ENCODE assay signal across 8 mouse cellular contexts in the genomic region with DNA sequence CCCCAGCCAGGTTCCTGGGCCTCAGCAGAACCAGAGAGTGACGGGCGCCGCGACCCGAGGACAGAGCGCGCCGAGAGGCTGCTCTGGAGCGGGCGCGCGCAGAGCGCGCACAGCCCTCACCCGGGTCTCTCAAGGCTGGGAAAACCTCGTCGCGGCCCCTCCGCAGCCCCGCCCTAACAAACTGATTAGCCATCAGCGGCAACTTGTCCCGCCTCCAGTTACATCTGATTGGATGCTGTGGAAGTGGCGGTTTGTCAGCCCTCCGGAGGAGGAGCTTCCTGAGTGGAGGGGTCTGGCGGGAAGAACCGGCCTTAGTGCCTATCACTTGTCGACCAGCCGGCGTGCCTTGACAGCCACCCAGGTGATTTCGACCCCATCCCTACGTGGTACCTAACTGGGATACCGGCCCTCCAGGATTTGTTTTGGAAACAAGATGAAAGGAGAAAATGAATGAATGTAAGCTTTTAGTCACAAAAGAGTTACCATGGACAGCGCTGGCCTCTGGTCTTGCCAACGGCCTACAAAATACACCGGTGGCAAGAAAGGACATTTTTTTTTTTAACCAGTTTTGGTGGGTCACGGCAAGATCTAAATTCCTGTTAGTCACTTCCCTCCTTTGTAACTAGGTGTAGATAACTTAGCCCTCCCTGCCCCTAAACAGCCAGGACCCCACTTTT. TPM values are rescaled to one million over a fixed set of nuclear protein-coding genes. Genes with fewer than 3 reads are reported as not detected.
DNase-seq lines count a peak whose midpoint lies in the region; ATAC-seq and TF ChIP-seq lines count a peak whose summit lies in the region.

Gene Tigd3 (minus strand): TSS at position 148 of the 677 bp plus-strand sequence.

- no peak for TF ChIP-seq POLR2A in liver, adult 2 months (IDR thresholded peaks at IDR 0.05; ENCODE audit: extremely low read depth, insufficient read depth, low read length)

- 0 out of 2 replicates have a peak within 1 kb of the TSS, but pooled peaks have one; percentile 20 for H3K27ac ChIP-seq in heart, embryonic 12.5 days (ENCODE audit: poor library complexity, severe bottlenecking)
- H3K27ac ChIP-seq in kidney, embryonic 16.5 days (ENCODE audit: low read length): peak within 1 kb of the TSS; percentile 63; the same call in 1 of the 2 replicates
- H3K27ac ChIP-seq in liver, adult 2 months (replicated peaks; ENCODE audit: insufficient read depth, low read depth, low read length): no peak within 1 kb of the TSS

- no peak for TF ChIP-seq CTCF in liver, adult 2 months (IDR thresholded peaks at IDR 0.05; ENCODE audit: low read depth, low read length)

- H3K27me3 ChIP-seq in erythroblast, embryonic 14.5 days (ENCODE audit: control insufficient read depth): peaks cover 9% of the 10 kb centered on the region; the same call in 1 of the 2 replicates
- no peaks in the 10 kb centered on the region for H3K27me3 ChIP-seq in heart, embryonic 12.5 days (replicated peaks)
- no peaks in the 10 kb centered on the region for H3K27me3 ChIP-seq in kidney, embryonic 16.5 days (ENCODE audit: insufficient read depth, low read length)
- no peaks in the 10 kb centered on the region for H3K27me3 ChIP-seq in liver, adult 2 months (ENCODE audit: control insufficient read depth, insufficient read depth, low read length)

- H3K4me2 ChIP-seq in heart, embryonic 12.5 days: peak within 1 kb of the TSS; percentile 97
- peak within 1 kb of the TSS; percentile 91 for H3K4me2 ChIP-seq in kidney, embryonic 16.5 days (replicated peaks; ENCODE audit: low read depth, low read length)

- peaks cover 37% of the 10 kb centered on the region for H3K4me1 ChIP-seq in erythroblast, embryonic 14.5 days (ENCODE audit: control insufficient read depth)
- H3K4me1 ChIP-seq in heart, embryonic 12.5 days (replicated peaks): peaks cover 19% of the 10 kb centered on the region
- H3K4me1 ChIP-seq in kidney, embryonic 16.5 days (ENCODE audit: insufficient read depth, low read length): peaks cover 9% of the 10 kb centered on the region
- peaks cover 6% of the 10 kb centered on the region for H3K4me1 ChIP-seq in liver, adult 2 months (ENCODE audit: control insufficient read depth, insufficient read depth, low read length)

- peak within 1 kb of the TSS; percentile 88 for H3K9ac ChIP-seq in heart, embryonic 12.5 days
- H3K9ac ChIP-seq in kidney, embryonic 16.5 days (replicated peaks; ENCODE audit: low read length): peak within 1 kb of the TSS; percentile 87
- peak within 1 kb of the TSS; percentile 63 for H3K9ac ChIP-seq in liver, adult 2 months (ENCODE audit: low read depth, low read length)

- H3K79me2 ChIP-seq in liver, adult 2 months (ENCODE audit: control insufficient read depth, insufficient read depth, low read length): no peaks in the 10 kb centered on the region

- H3K36me3 ChIP-seq in erythroblast, embryonic 14.5 days (ENCODE audit: control insufficient read depth): peaks cover 67% of the 10 kb centered on the region
- peaks cover 33% of the 10 kb centered on the region for H3K36me3 ChIP-seq in heart, embryonic 12.5 days
- peaks cover 21% of the 10 kb centered on the region for H3K36me3 ChIP-seq in kidney, embryonic 16.5 days (ENCODE audit: insufficient read depth, low read length)
- H3K36me3 ChIP-seq in liver, adult 2 months (ENCODE audit: control insufficient read depth, insufficient read depth, low read length): peaks cover 12% of the 10 kb centered on the region; the same call in 1 of the 2 replicates

- no peaks in the 10 kb centered on the region for H3K9me3 ChIP-seq in erythroblast, embryonic 14.5 days (ENCODE audit: control insufficient read depth, low read length)
- no peaks in the 10 kb centered on the region for H3K9me3 ChIP-seq in heart, embryonic 12.5 days (replicated peaks)
- H3K9me3 ChIP-seq in kidney, embryonic 16.5 days (ENCODE audit: low read length): no peaks in the 10 kb centered on the region

- WGBS in heart, embryonic 12.5 days: 4% methylated on average over 36 of the region's 36 CpGs
- 3% methylated on average over 34 of the region's 36 CpGs for WGBS in kidney, embryonic 16.5 days
- 2% methylated on average over 36 of the region's 36 CpGs for WGBS in liver, adult 2 months

- peak; percentile 93 for DNase-seq in CD4-positive, CD25-positive, alpha-beta regulatory T cell, adult 2 months (ENCODE audit: low read depth, low spot score)
- DNase-seq in brain, embryonic 18.5 days (ENCODE audit: low read depth, low spot score): peak; percentile 92
- peak; percentile 58 for DNase-seq in liver, adult 2 months (ENCODE audit: extremely low read depth, low read depth, low spot score)
- DNase-seq in spleen, postnatal 36 days (ENCODE audit: low spot score in 2 of 2): peak; percentile 91 to 93

- H3K4me3 ChIP-seq in erythroblast, embryonic 14.5 days (replicated peaks): peak within 1 kb of the TSS; percentile 81
- peak within 1 kb of the TSS; percentile 66 for H3K4me3 ChIP-seq in heart, embryonic 12.5 days
- peak within 1 kb of the TSS; percentile 61 for H3K4me3 ChIP-seq in kidney, embryonic 16.5 days (ENCODE audit: low read length)
- peak within 1 kb of the TSS; percentile 54 for H3K4me3 ChIP-seq in liver, adult 2 months (ENCODE audit: insufficient read depth, low read depth, low read length)

- peak; percentile 90 for ATAC-seq in heart, embryonic 12.5 days (ENCODE audit: insufficient number of reproducible peaks, low FRiP score)
- peak; percentile 94 for ATAC-seq in kidney, embryonic 16.5 days (ENCODE audit: low FRiP score, low TSS enrichment)
- ATAC-seq in monocyte, adult 5-6 weeks (replicated peaks; ENCODE audit: insufficient number of reproducible peaks, low FRiP score, low TSS enrichment, poor library complexity, severe bottlenecking): peak; percentile 85

RNA-seq across cellular contexts. Expression of gene Tigd3, which starts in this region (rescaled TPM):
- 0.12 and 0.28 TPM in 2 replicates for polyA plus RNA-seq in erythroblast, embryonic 14.5 days (2012)
- polyA plus RNA-seq in heart, embryonic 12.5 days (2016; fragmentation: Nextera tagmentation; extraction: Ambion mirVana): 1.5 and 1.9 TPM in 2 replicates
- 3.7 and 4.4 TPM in 2 replicates for polyA plus RNA-seq in kidney, embryonic 16.5 days (2015; fragmentation: Nextera tagmentation; extraction: Ambion mirVana)
- total RNA-seq in liver, adult 2 months (2014; rRNA removed): 0.18 and 0.27 TPM in 2 replicates
- 0.16 and 0.24 TPM in 2 replicates for polyA plus RNA-seq in liver, adult 2 months (2012; rRNA removed)
- 0.64 to 0.97 TPM (median 0.95 TPM) in 3 replicates for total RNA-seq in monocyte, adult 5-6 weeks (2017)

Comparison
In these comparisons a context has a peak if more than half of its experiments do, and no peak if none do; other contexts are left out.
1. Peak in DNase-seq, H3K4me3 ChIP-seq and H3K9ac ChIP-seq in liver, adult 2 months; RNA of the gene not detected or under 1 TPM.
2. Peak in ATAC-seq in monocyte, adult 5-6 weeks; RNA of the gene not detected or under 1 TPM.